Mouse (Mus musculus) forebrain, postnatal 0 days (tissue): ENCODE results near the gene Enpp1. TPM values are rescaled to one million over a fixed set of nuclear protein-coding genes. Genes with fewer than 3 reads are reported as not detected.

Experiments
- ATAC-seq: fragments of 200-750 bp; cut with Nextera tagmentation; 2 replicates; pipeline ENCODE4 v1.8.0; 2017; ENCODE audit warnings: mild to moderate bottlenecking, moderate library complexity
- DNase-seq: peaks from one replicate; pipeline ENCODE4 v3.0.0-alpha.2; 2015
- H3K27ac ChIP-seq: fragments of 300-500 bp; sonication (generic); 2 replicates; pipeline ENCODE4 v1.5.1; 2014; ENCODE audit warnings: low read depth, mild to moderate bottlenecking, antibody characterized with exemption, low read length, moderate library complexity, mixed read lengths
- H3K27me3 ChIP-seq: fragments of 300-500 bp; sonication (generic); 2 replicates; pipeline ENCODE4 v1.6.1; 2014; ENCODE audit warnings: mild to moderate bottlenecking, low read length, mixed read lengths; ENCODE audit not compliant: insufficient read depth
- H3K36me3 ChIP-seq: fragments of 300-500 bp; sonication (generic); 2 replicates; pipeline ENCODE4 v1.6.1; 2014; ENCODE audit warnings: mild to moderate bottlenecking, moderate library complexity; ENCODE audit not compliant: insufficient read depth
- H3K4me1 ChIP-seq: fragments of 300-500 bp; sonication (generic); 2 replicates; pipeline ENCODE4 v1.6.1; 2014; ENCODE audit warnings: antibody characterized with exemption; ENCODE audit not compliant: insufficient read depth
- H3K4me2 ChIP-seq: fragments of 300-500 bp; sonication (generic); 2 replicates; pipeline ENCODE4 v1.6.1; 2014; ENCODE audit warnings: low read depth, mild to moderate bottlenecking, moderate library complexity
- H3K4me3 ChIP-seq: fragments of 300-500 bp; sonication (generic); 2 replicates; pipeline ENCODE4 v1.5.1; 2014; ENCODE audit warnings: low read depth, low read length, mixed read lengths
- H3K9ac ChIP-seq: fragments of 300-500 bp; sonication (generic); 2 replicates; pipeline ENCODE4 v1.6.1; 2014; ENCODE audit warnings: mild to moderate bottlenecking
- H3K9me3 ChIP-seq: fragments of 300-500 bp; sonication (generic); 2 replicates; pipeline ENCODE4 v1.6.1; 2016; ENCODE audit warnings: low read length
- CTCF ChIP-seq: sonication (generic); IDR thresholded peaks from 2 replicates; pipeline ENCODE4 v1.5.1; 2016; ENCODE audit warnings: antibody characterized with exemption, control low read depth, low read depth
- WGBS: fragments of 180-500 bp; shearing (Covaris S2); extraction: QIAGEN DNeasy Blood & Tissue Kit; methylation state at CpG from one replicate; pipeline ENCODE4 v1.1.7; 2014; 5-methylcytosine and 5-hydroxymethylcytosine counted together
- polyA plus RNA-seq: library from polyadenylated mRNA; unstranded; fragments of >200 nt; fragmentation: Nextera tagmentation; extraction: Ambion mirVana; gene quantifications from 2 replicates; pipeline ENCODE4 v1.2.1, GENCODE M21; 2015
- total RNA-seq: library from RNA; depleted of rRNA; stranded (reverse); fragments of >200 nt; gene quantifications from 2 replicates; pipeline ENCODE4 v1.2.3, GENCODE M21; 2014

The Enpp1 gene
- total and polyA plus RNA-seq, 2 experiments from 2014 or later, result 2.2 to 6.1 TPM

GRCm38 (mm10) chr10:24645169-24645568 is 66.8 kb downstream of the Enpp1 start:
- no peak for DNase-seq
- no peaks in the 10 kb centered on the region for H3K4me1 ChIP-seq
- 93% methylated on average over 8 of the region's 8 CpGs for WGBS
- H3K4me2 ChIP-seq, result no peak overlapping the region
- H3K9me3 ChIP-seq, result no peaks in the 10 kb centered on the region
- no peak overlapping the region for H3K27ac ChIP-seq
- H3K4me3 ChIP-seq, result no peak overlapping the region
- no peak overlapping the region for H3K9ac ChIP-seq
- no peaks in the 10 kb centered on the region for H3K36me3 ChIP-seq
- no peaks in the 10 kb centered on the region for H3K27me3 ChIP-seq
- ATAC-seq, result no peak
- no peak for TF ChIP-seq CTCF

GRCm38 (mm10) chr10:24642796-24643580 is 69.0 kb downstream of the Enpp1 start:
- DNase-seq (no peak), ATAC-seq (no peak)
- H3K4me3 ChIP-seq, result no peak overlapping the region
- H3K4me2 ChIP-seq, result no peak overlapping the region
- no peaks in the 10 kb centered on the region for H3K36me3 ChIP-seq
- H3K9ac ChIP-seq, result no peak overlapping the region
- 86% methylated on average over 11 of the region's 11 CpGs for WGBS
- TF ChIP-seq CTCF, result no peak
- no peaks in the 10 kb centered on the region for H3K4me1 ChIP-seq
- no peaks in the 10 kb centered on the region for H3K27me3 ChIP-seq
- H3K27ac ChIP-seq, result no peak overlapping the region
- H3K9me3 ChIP-seq, result no peaks in the 10 kb centered on the region

- H3K27me3 ChIP-seq, result no peaks in the 10 kb centered on the region
- no peak overlapping the region for H3K4me3 ChIP-seq
- no peak overlapping the region for H3K9ac ChIP-seq
- no peak overlapping the region for H3K27ac ChIP-seq
- no peak for TF ChIP-seq CTCF
- H3K4me1 ChIP-seq, result no peaks in the 10 kb centered on the region
- WGBS, result 82% methylated on average over 14 of the region's 14 CpGs
- DNase-seq (no peak), ATAC-seq (no peak)
- H3K36me3 ChIP-seq, result no peaks in the 10 kb centered on the region
- no peaks in the 10 kb centered on the region for H3K9me3 ChIP-seq
- H3K4me2 ChIP-seq, result no peak overlapping the region
Measured at GRCm38 (mm10) chr10:24641416-24642140, 70.4 kb downstream of the Enpp1 start.

GRCm38 (mm10) chr10:24640186-24640875 is 71.6 kb downstream of the Enpp1 start:
- no peaks in the 10 kb centered on the region for H3K9me3 ChIP-seq
- ATAC-seq, result no peak
- DNase-seq, result no peak
- no peaks in the 10 kb centered on the region for H3K27me3 ChIP-seq
- TF ChIP-seq CTCF, result no peak
- H3K4me2 ChIP-seq, result no peak overlapping the region
- no peak overlapping the region for H3K27ac ChIP-seq
- no peak overlapping the region for H3K4me3 ChIP-seq
- H3K4me1 ChIP-seq, result no peaks in the 10 kb centered on the region
- H3K36me3 ChIP-seq, result no peaks in the 10 kb centered on the region
- no peak overlapping the region for H3K9ac ChIP-seq
- 84% methylated on average over 6 of the region's 6 CpGs for WGBS

- DNase-seq (no peak), ATAC-seq (no peak)
- no peaks in the 10 kb centered on the region for H3K9me3 ChIP-seq
- H3K27me3 ChIP-seq, result no peaks in the 10 kb centered on the region
- WGBS, result 58% methylated on average over 7 of the region's 7 CpGs
- H3K36me3 ChIP-seq, result no peaks in the 10 kb centered on the region
- TF ChIP-seq CTCF, result no peak
- H3K27ac ChIP-seq, result no peak overlapping the region
- no peak overlapping the region for H3K9ac ChIP-seq
- no peak overlapping the region for H3K4me2 ChIP-seq
- no peak overlapping the region for H3K4me3 ChIP-seq
- H3K4me1 ChIP-seq, result no peaks in the 10 kb centered on the region
Measured at GRCm38 (mm10) chr10:24639596-24639995, 72.4 kb downstream of the Enpp1 start.

GRCm38 (mm10) chr10:24638306-24639070 is 73.5 kb downstream of the Enpp1 start:
- Histone ChIP-seq H3K36me3 (no peaks in the 10 kb centered on the region), H3K4me3 (no peak overlapping the region), H3K4me2 (no peak overlapping the region), H3K27me3 (no peaks in the 10 kb centered on the region), H3K9ac (no peak overlapping the region), H3K4me1 (no peaks in the 10 kb centered on the region), H3K9me3 (no peaks in the 10 kb centered on the region), H3K27ac (no peak overlapping the region)
- 63% methylated on average over 10 of the region's 10 CpGs for WGBS
- DNase-seq (no peak), ATAC-seq (no peak)
- TF ChIP-seq CTCF, result no peak
